Mouse (Mus musculus) spleen, adult 2 months (tissue): ENCODE measurements at regions not wholly inside any gene's neighbourhood (a gene's known extent, or its start where the extent isn't known, plus 50 kb on each side); places are given as distances from the start of the nearest gene placed in this dataset.

Source experiments
- DNase-seq, 2 experiments: peaks; one replicate each; pipeline versions ENCODE4 v3.0.0 to v3.0.0-alpha.2; 2012 to 2021; ENCODE audit warnings: low spot score in 2 of 2, low read depth in 1 of 2
- H3K27ac ChIP-seq: fragments of 200-500 bp; 2 replicates; pipeline ENCODE4 v1.5.1; 2012; ENCODE audit warnings: low read length, inconsistent platforms; ENCODE audit not compliant: insufficient read depth
- H3K27me3 ChIP-seq: fragments of 200-500 bp; 2 replicates; pipeline ENCODE4 v1.6.1; 2012; ENCODE audit warnings: mild to moderate bottlenecking, moderate library complexity, low read length, inconsistent platforms; ENCODE audit not compliant: control insufficient read depth, insufficient read depth
- H3K36me3 ChIP-seq: fragments of 200-500 bp; 2 replicates; pipeline ENCODE4 v1.6.1; 2012; ENCODE audit warnings: mild to moderate bottlenecking, low read length, inconsistent platforms; ENCODE audit not compliant: control insufficient read depth, insufficient read depth
- H3K4me1 ChIP-seq: fragments of 200-500 bp; 2 replicates; pipeline ENCODE4 v1.6.1; 2011; ENCODE audit warnings: inconsistent platforms; ENCODE audit not compliant: control insufficient read depth, insufficient read depth, insufficient read length
- H3K4me3 ChIP-seq: fragments of 200-500 bp; 2 replicates; pipeline ENCODE4 v1.5.1; 2011; ENCODE audit warnings: mild to moderate bottlenecking, inconsistent platforms; ENCODE audit not compliant: insufficient read depth, insufficient read length; ENCODE audit errors: extremely low read depth
- CTCF ChIP-seq: fragments of 200-500 bp; IDR thresholded peaks from 2 replicates; pipeline ENCODE4 v1.5.1; 2011; ENCODE audit warnings: mild to moderate bottlenecking, inconsistent platforms; ENCODE audit not compliant: insufficient read depth, insufficient read length, insufficient replicate concordance; ENCODE audit errors: extremely low read depth
- POLR2A ChIP-seq: fragments of 200-500 bp; IDR thresholded peaks from 2 replicates; pipeline ENCODE4 v1.6.1; 2011; ENCODE audit warnings: low read depth, low read length, inconsistent platforms
- WGBS: fragments of 180-500 bp; shearing (Covaris S2); methylation state at CpG from one replicate; pipeline ENCODE4 v1.1.7; 2018; 5-methylcytosine and 5-hydroxymethylcytosine counted together

DNA sequence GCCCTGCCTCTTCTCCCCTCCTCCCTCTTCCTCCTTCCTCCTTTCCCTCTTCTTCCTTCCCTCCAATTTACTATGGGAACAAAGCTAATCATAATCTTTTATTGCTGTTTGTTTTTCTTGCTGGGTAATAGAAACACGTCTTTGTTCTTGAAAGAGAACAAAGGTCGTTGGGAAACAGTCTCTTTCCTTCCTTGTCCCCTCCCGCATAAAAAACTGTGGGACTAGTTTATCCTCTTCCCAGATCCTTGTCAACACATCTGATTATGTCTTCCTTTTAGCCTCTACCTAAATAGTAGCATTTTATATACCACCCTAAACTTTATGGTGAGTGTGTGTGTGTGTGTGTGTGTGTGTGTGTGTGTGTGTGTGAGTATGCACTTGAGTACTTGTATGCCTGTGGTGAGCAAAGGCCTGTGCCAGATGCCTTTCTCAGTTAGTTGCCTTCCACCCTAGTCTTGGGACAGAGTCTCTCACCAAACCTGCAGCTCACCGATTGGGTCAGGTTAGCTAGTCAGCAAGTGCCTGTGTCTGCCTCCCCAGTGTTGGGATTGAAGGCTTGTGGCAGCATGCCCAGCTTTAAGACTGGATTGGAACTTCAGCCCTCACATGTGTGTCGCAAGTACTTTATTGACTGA lies 76.5 kb downstream of the Ddx3x start:
- Histone ChIP-seq H3K27me3 (no peaks in the 10 kb centered on the region), H3K27ac (no peak overlapping the region)
- whole genome bisulfite sequencing: 73% methylated on average over 5 of the region's 5 CpGs

GRCm38 (mm10) chrX:13357973-13358372 lies 77.2 kb downstream of the Ddx3x start:
- no peak for TF ChIP-seq POLR2A
- TF ChIP-seq CTCF: no peak
- no peak overlapping the region for H3K27ac ChIP-seq
- no peak for DNase-seq
- no peaks in the 10 kb centered on the region for H3K36me3 ChIP-seq
- WGBS: 77% methylated on average over 3 of the region's 3 CpGs
- H3K4me1 ChIP-seq: no peaks in the 10 kb centered on the region
- H3K4me3 ChIP-seq: no peak overlapping the region
- no peaks in the 10 kb centered on the region for H3K27me3 ChIP-seq

More for the DNA sequence above, 76.5 kb downstream of the Ddx3x start:
- H3K4me1 ChIP-seq: no peaks in the 10 kb centered on the region
- no peaks in the 10 kb centered on the region for H3K36me3 ChIP-seq
- no peak for DNase-seq
- no peak overlapping the region for H3K4me3 ChIP-seq
- TF ChIP-seq POLR2A (no peak), CTCF (no peak)

- TF ChIP-seq POLR2A (no peak), CTCF (no peak)
- no peak overlapping the region for H3K4me3 ChIP-seq
- H3K36me3 ChIP-seq: no peaks in the 10 kb centered on the region
- no peak overlapping the region for H3K27ac ChIP-seq
- WGBS: 89% methylated on average over 5 of the region's 5 CpGs
- H3K4me1 ChIP-seq: no peaks in the 10 kb centered on the region
- no peak for DNase-seq
- no peaks in the 10 kb centered on the region for H3K27me3 ChIP-seq
Measured at GRCm38 (mm10) chrX:13360436-13360835, 79.7 kb downstream of the Ddx3x start.

- Histone ChIP-seq H3K27ac (no peak overlapping the region), H3K36me3 (no peaks in the 10 kb centered on the region), H3K27me3 (no peaks in the 10 kb centered on the region), H3K4me3 (no peak overlapping the region), H3K4me1 (no peaks in the 10 kb centered on the region)
- DNase-seq: no peak
- WGBS: 55% methylated on average over 4 of the region's 4 CpGs
- TF ChIP-seq CTCF (no peak), POLR2A (no peak)
Measured at GRCm38 (mm10) chrX:13370319-13370718, 89.5 kb downstream of the Ddx3x start.

DNA sequence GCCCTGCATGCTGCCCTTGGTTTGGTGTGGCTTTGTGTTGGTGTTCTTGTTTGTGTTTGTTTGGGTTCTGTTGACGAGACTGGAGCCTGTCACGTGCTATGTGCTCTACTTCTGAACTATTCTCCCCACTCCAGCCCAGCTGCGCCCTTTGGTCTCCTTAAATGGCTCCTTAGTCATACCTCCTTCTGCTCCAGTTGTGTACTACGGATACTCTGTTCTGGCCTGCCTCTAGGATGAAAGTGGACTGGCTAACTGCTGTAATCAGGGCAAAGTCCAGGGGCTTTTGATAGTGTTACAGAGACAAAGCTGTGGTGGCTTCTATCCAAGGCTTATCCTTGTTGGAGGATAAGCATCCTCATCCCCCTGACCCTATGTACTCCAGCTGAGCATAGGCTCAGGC lies 92.0 kb downstream of the Ddx3x start:
- WGBS: 74% methylated on average over 4 of the region's 4 CpGs
- DNase-seq: no peak
- no peaks in the 10 kb centered on the region for H3K27me3 ChIP-seq

GRCm38 (mm10) chrX:13386354-13386753 lies 79.6 kb upstream of the Nyx start:
- WGBS: 79% methylated on average over 9 of the region's 9 CpGs
- Histone ChIP-seq H3K4me1 (no peaks in the 10 kb centered on the region), H3K4me3 (no peak overlapping the region), H3K27ac (no peak overlapping the region), H3K27me3 (no peaks in the 10 kb centered on the region), H3K36me3 (no peaks in the 10 kb centered on the region)
- TF ChIP-seq CTCF: no peak
- no peak for TF ChIP-seq POLR2A
- DNase-seq: no peak

More for the DNA sequence above, 92.0 kb downstream of the Ddx3x start:
- no peak overlapping the region for H3K4me3 ChIP-seq
- no peak for TF ChIP-seq CTCF
- no peak for TF ChIP-seq POLR2A
- H3K4me1 ChIP-seq: no peaks in the 10 kb centered on the region
- H3K36me3 ChIP-seq: no peaks in the 10 kb centered on the region
- no peak overlapping the region for H3K27ac ChIP-seq

- TF ChIP-seq CTCF (no peak), POLR2A (no peak)
- Histone ChIP-seq H3K4me3 (no peak overlapping the region), H3K4me1 (no peaks in the 10 kb centered on the region), H3K27ac (no peak overlapping the region), H3K36me3 (no peaks in the 10 kb centered on the region), H3K27me3 (no peaks in the 10 kb centered on the region)
- no peak for DNase-seq
Measured at GRCm38 (mm10) chrX:13398466-13398865, 67.4 kb upstream of the Nyx start.
